Mouse (Mus musculus) ES-E14 (cell line): ENCODE measurements at regions not wholly inside any gene's neighbourhood (a gene's known extent, or its start where the extent isn't known, plus 50 kb on each side); places are given as distances from the start of the nearest gene placed in this dataset.

ENCODE experiments used
- CHD2 ChIP-seq: IDR thresholded peaks from 2 replicates; pipeline ENCODE4 v1.6.1; 2014; ENCODE audit warnings: mild to moderate bottlenecking, low read depth, low read length, inconsistent platforms
- HCFC1 ChIP-seq: IDR thresholded peaks from 2 replicates; pipeline ENCODE4 v1.6.1; 2012; ENCODE audit warnings: low read length, inconsistent platforms, borderline replicate concordance; ENCODE audit not compliant: insufficient read depth
- MAFK ChIP-seq: IDR thresholded peaks from 2 replicates; pipeline ENCODE4 v1.6.1; 2014; ENCODE audit warnings: mild to moderate bottlenecking, low read depth, low read length, inconsistent platforms; ENCODE audit not compliant: insufficient read depth
- ZNF384 ChIP-seq: IDR thresholded peaks from 2 replicates; pipeline ENCODE4 v1.6.1; 2012; ENCODE audit warnings: low read depth, low read length, inconsistent platforms

DNA sequence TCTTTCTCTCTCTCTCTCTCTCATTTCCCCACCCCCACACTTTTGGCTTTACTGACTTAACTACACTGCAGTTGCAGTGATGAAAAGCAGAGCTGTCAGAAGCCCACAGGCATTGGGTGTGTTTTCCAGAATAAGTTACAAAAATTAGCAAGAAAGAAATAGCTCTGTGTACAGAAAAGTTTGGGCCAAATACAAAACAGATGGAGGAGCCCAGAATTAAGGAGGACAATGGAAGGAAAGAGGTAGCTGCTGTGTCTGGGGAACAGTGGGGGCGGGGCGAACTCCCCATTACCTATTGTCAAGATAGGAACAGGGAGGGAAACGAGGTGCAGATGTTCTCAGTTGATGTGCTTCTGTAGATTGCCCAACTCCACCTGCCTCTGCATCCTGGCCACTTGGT is 267.4 kb upstream of the Slc30a5 start:
- TF ChIP-seq MAFK (no peak), ZNF384 (no peak), HCFC1 (no peak), CHD2 (no peak)
